Mouse (Mus musculus) liver, embryonic 14.5 days (tissue): Measurements from ENCODE around the gene Prrx2.

Source experiments
- CTCF ChIP-seq: IDR thresholded peaks from 2 replicates; pipeline ENCODE4 v1.5.1; 2016; ENCODE audit warnings: antibody characterized with exemption, low read depth, control low read depth
- EP300 ChIP-seq: IDR thresholded peaks from 2 replicates; pipeline ENCODE4 v1.6.1; 2016; ENCODE audit warnings: antibody characterized with exemption, low read depth

DNA sequence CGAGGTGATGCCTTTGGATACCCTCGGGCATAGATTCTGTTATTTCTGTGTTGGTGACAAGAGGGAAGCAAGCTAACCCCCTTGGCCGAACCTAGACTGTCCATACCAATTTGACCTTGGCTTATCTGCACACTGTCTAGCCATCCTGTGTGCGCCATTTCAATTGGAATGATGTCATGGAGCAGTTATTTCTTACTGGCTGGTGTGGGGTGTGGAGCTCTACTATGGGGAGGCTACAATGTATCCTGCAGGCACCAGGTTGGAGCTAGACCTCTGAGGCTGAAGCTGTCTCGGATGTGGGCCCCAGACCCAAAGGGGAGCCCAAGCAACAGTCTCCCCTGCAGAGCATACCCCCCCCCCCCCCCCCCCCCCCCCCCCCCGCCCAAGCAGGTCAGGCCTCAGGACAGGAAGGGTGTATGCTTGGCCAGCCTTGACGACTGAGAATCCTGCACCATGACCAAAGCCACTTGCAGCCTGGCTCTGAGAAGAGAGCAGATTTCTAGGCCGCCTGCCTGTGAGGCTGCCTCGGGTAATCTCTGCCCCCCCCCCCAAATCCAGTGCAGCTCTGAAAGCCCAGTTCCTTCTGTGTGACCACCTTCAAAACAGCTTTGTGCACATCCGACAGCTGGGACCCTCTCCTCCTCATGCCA is at the start of gene Prrx2:
- TF ChIP-seq CTCF (no peak), EP300 (no peak)
